Mouse (Mus musculus) small intestine, adult 10 weeks (tissue): ENCODE measurements around the gene Gpr75. TPM values are rescaled to one million over a fixed set of nuclear protein-coding genes. Genes with fewer than 3 reads are reported as not detected.

Source experiments
- polyA plus RNA-seq: library from polyadenylated mRNA; stranded (reverse); fragments of 350-450 nt; fragmentation: Illumina TruSeq; extraction: RNeasy Lipid Tissue Mini Kit (QIAGEN cat#74804); gene quantifications from one replicate; pipeline ENCODE4 v1.2.3, GENCODE M21; 2014; ENCODE audit warnings: low replicate concordance

Gpr75 gene
- polyA plus RNA-seq: 0.37 TPM

DNA sequence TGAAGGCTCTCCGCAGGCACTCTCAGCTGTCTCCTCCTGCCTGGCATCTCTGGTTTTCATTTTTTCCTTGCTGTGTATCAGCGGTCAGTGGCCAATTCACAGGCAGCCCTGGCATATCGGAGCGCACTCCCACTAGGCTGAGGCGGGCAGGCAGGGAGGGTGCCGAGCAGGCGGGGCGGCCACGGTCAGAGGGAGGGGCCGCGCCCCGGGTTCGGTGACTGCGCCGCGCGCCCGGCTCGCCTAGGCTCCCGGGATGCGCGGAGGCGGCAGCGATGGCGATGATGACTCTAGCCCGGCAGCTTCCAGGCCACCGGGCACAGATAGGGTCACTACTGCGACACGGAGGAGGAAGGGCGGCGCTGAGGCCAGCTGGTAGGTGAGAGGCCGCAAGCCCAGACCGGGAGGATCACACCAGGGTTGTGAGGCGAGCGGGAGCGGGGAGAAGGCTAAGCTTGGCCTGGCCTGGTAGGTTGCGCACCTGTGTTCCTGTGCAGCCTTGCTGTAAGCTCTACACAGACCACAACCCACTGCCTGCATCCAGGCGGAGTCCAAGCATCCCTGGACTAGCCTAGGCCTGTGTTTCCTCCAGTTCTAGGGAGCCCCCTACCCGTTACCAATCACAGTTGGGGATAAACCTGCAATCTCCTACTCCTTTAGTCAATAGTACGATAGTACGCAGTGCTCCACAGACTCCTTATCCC lies at the start of gene Gpr75, which contains the start of gene Asb3:
TSS of gene Gpr75 (plus strand) at position 188 of the 701 bp plus-strand sequence.
TSS of gene Asb3 (plus strand) at position 246 of the 701 bp plus-strand sequence.

Other genes with a start within 250 kb of the Gpr75 start
- gene Acyp2, start 235.8 kb upstream of the Gpr75 start, polyA plus RNA-seq: 2.0 TPM
- gene Psme4, start 113.6 kb upstream of the Gpr75 start, polyA plus RNA-seq: 112 TPM
- gene Asb3, start 58 bp downstream of the Gpr75 start, polyA plus RNA-seq: 16.4 TPM
- gene Erlec1, start 69.0 kb downstream of the Gpr75 start, polyA plus RNA-seq: 150 TPM
- gene Chac2, start 101.0 kb downstream of the Gpr75 start, polyA plus RNA-seq: 129 TPM